8 mouse cellular contexts compared by ENCODE assay signal in the genomic region with DNA sequence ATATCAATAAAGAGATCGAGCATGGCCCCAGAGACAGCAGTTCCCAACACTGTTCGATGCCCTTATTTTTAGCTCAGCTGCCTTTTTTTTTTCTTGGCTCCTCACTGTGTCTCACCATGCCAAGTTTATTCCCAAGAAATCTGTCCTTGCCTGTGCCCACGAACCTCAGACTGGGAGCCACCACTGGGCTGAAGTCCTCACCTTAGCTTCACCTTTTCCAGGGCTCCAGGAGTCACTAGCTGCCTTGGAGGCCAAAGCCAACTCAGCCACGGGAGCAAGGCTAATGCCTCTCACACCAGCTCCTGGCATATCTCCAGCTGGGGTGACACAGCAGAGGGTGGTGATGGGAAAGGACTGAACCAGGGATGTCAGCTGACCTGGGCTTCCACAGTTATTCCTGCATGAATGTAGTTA. TPM values are rescaled to one million over a fixed set of nuclear protein-coding genes. Genes with fewer than 3 reads are reported as not detected.
DNase-seq lines count a peak whose midpoint lies in the region; ATAC-seq lines count a peak whose summit lies in the region.

No protein-coding gene starts in this region.

- intact Hi-C loops in gastrocnemius, postnatal 36 days (cut with DNase I), result no loop called here

- no peak overlapping the region for H3K4me2 ChIP-seq in midbrain, embryonic 14.5 days (ENCODE audit: low read length)

- WGBS in midbrain, embryonic 14.5 days, result 85% methylated on average over 4 of the region's 4 CpGs
- WGBS in midbrain, embryonic 10.5 days, result 84% methylated on average over 4 of the region's 4 CpGs

- ATAC-seq in erythroblast, adult 5-6 weeks (replicated peaks; ENCODE audit: low FRiP score, poor library complexity, severe bottlenecking), result peak; percentile 92
- no peak for ATAC-seq in midbrain, embryonic 14.5 days (ENCODE audit: low FRiP score, low TSS enrichment)

- H3K4me3 ChIP-seq in midbrain, embryonic 14.5 days (replicated peaks; ENCODE audit: low read depth, low read length), result no peak overlapping the region
- no peak overlapping the region for H3K4me3 ChIP-seq in midbrain, embryonic 10.5 days

- no peaks in the 10 kb centered on the region for H3K9me3 ChIP-seq in midbrain, embryonic 14.5 days (ENCODE audit: control insufficient read depth, low read length)
- peaks cover 6% of the 10 kb centered on the region; the same call in 1 of the 2 replicates for H3K9me3 ChIP-seq in midbrain, embryonic 10.5 days (replicated peaks)

- H3K36me3 ChIP-seq in midbrain, embryonic 14.5 days (ENCODE audit: control insufficient read depth, insufficient read depth, low read length), result no peaks in the 10 kb centered on the region
- no peaks in the 10 kb centered on the region for H3K36me3 ChIP-seq in midbrain, embryonic 10.5 days

- H3K27ac ChIP-seq in midbrain, embryonic 14.5 days (replicated peaks; ENCODE audit: low read depth, low read length), result no peak overlapping the region
- no peak overlapping the region for H3K27ac ChIP-seq in midbrain, embryonic 10.5 days (replicated peaks)

- no peak overlapping the region for H3K9ac ChIP-seq in midbrain, embryonic 14.5 days (replicated peaks; ENCODE audit: low read length)

- no peaks in the 10 kb centered on the region for H3K27me3 ChIP-seq in midbrain, embryonic 14.5 days (ENCODE audit: control insufficient read depth, insufficient read depth, low read length)
- H3K27me3 ChIP-seq in midbrain, embryonic 10.5 days (ENCODE audit: low read depth, poor library complexity, severe bottlenecking), result no peaks in the 10 kb centered on the region

- peak; percentile 71 for DNase-seq in gastrocnemius, adult 18-20 months (ENCODE audit: low spot score)
- DNase-seq in gastrocnemius, postnatal 36 days, result no peak
- DNase-seq in 416B (ENCODE audit: low read depth), result peak; percentile 68
- DNase-seq in kidney, postnatal 14 days, result peak; percentile 55
- no peak for DNase-seq in midbrain, embryonic 14.5 days
- DNase-seq in ovary, postnatal 14 days (ENCODE audit: low spot score), result no peak
- no peak for DNase-seq in midbrain, embryonic 10.5 days (ENCODE audit: low spot score)

- H3K4me1 ChIP-seq in midbrain, embryonic 14.5 days (ENCODE audit: control insufficient read depth, insufficient read depth, low read length), result no peaks in the 10 kb centered on the region
- no peaks in the 10 kb centered on the region for H3K4me1 ChIP-seq in midbrain, embryonic 10.5 days

RNA-seq across cellular contexts. Expression of gene Trappc10, which starts 11.2 kb away (rescaled TPM):
- total RNA-seq in gastrocnemius, adult 18-20 months (2021), result 10 to 100 TPM; 37.9 to 41.4 TPM
- total RNA-seq in gastrocnemius, postnatal 36 days (2021), result 10 to 100 TPM; 32.7 to 33.1 TPM
- 48.3 and 50.0 TPM in 2 replicates for total RNA-seq in erythroblast, adult 5-6 weeks (2015; ENCODE audit: low replicate concordance)
- 37.9 and 41.1 TPM in 2 replicates for total RNA-seq in erythroblast, adult 5-6 weeks (2017; ENCODE audit: low replicate concordance)
- 33.4 and 37.2 TPM in 2 replicates for polyA plus RNA-seq in midbrain, embryonic 14.5 days (2014; fragmentation: Nextera tagmentation; extraction: Ambion mirVana)
- polyA plus RNA-seq in midbrain, embryonic 10.5 days (2016; fragmentation: Nextera tagmentation; extraction: Ambion mirVana), result 9.3 and 12.4 TPM in 2 replicates

Comparison
In these comparisons a context has a peak if more than half of its experiments do, and no peak if none do; other contexts are left out.
1. DNase-seq: peak in gastrocnemius, adult 18-20 months (single experiment), 416B (single experiment) and kidney, postnatal 14 days (single experiment); none in gastrocnemius, postnatal 36 days (0 of 2), midbrain, embryonic 14.5 days (single experiment), ovary, postnatal 14 days (single experiment) and midbrain, embryonic 10.5 days (single experiment).